Mouse (Mus musculus): ENCODE measurements around the gene Gdpd5. TPM values are rescaled to one million over a fixed set of nuclear protein-coding genes. Genes with fewer than 3 reads are reported as not detected.

Gene Gdpd5
- total and polyA plus RNA-seq, 3 experiments: 0.16 to 0.49 TPM; not detected in 1

GRCm38 (mm10) chr7:99424538-99425155, 43.4 kb downstream of the Gdpd5 start:
- DNase-seq (ENCODE audit: low spot score): no peak
- H3K36me3 ChIP-seq (replicated peaks): no peaks in the 10 kb centered on the region
- ATAC-seq (ENCODE audit: extremely low read depth, insufficient number of reproducible peaks, low FRiP score, poor library complexity, severe bottlenecking): no peak
- H3K9me3 ChIP-seq (replicated peaks): no peaks in the 10 kb centered on the region
- no peaks in the 10 kb centered on the region for H3K4me1 ChIP-seq (ENCODE audit: insufficient read depth, low read depth, low read length)
- peaks cover 46% of the 10 kb centered on the region for H3K27me3 ChIP-seq (ENCODE audit: insufficient read depth, low read length)
- TF ChIP-seq GATA1 (IDR thresholded peaks at IDR 0.05; ENCODE audit: borderline replicate concordance, low read length): no peak
- H3K4me3 ChIP-seq (ENCODE audit: low read depth, low read length): no peak overlapping the region

GRCm38 (mm10) chr7:99425706-99426105, 44.5 kb downstream of the Gdpd5 start:
- peaks cover 41% of the 10 kb centered on the region for H3K27me3 ChIP-seq (ENCODE audit: insufficient read depth, low read length)
- no peaks in the 10 kb centered on the region; the same call in 1 of the 2 replicates for H3K4me1 ChIP-seq (ENCODE audit: insufficient read depth, low read depth, low read length)
- no peaks in the 10 kb centered on the region for H3K9me3 ChIP-seq (replicated peaks)
- H3K4me3 ChIP-seq (ENCODE audit: low read depth, low read length): no peak overlapping the region
- DNase-seq (ENCODE audit: low spot score): no peak
- no peaks in the 10 kb centered on the region for H3K36me3 ChIP-seq (replicated peaks)
- ATAC-seq (ENCODE audit: extremely low read depth, insufficient number of reproducible peaks, low FRiP score, poor library complexity, severe bottlenecking): no peak
- no peak for TF ChIP-seq GATA1 (IDR thresholded peaks at IDR 0.05; ENCODE audit: borderline replicate concordance, low read length)
- TF ChIP-seq GATA2 (IDR thresholded peaks at IDR 0.05; ENCODE audit: borderline replicate concordance, low read depth, low read length): no peak
- TF ChIP-seq POLR2AphosphoS5 (IDR thresholded peaks at IDR 0.05; ENCODE audit: insufficient replicate concordance, low read depth, low read length): no peak
- no peak for TF ChIP-seq TAL1 (conservative IDR thresholded peaks at IDR 0.05; ENCODE audit: low read depth, low read length)
- TF ChIP-seq CTCF (IDR thresholded peaks at IDR 0.05; ENCODE audit: low read depth, low read length): no peak

- Histone ChIP-seq H3K36me3 (replicated peaks) (no peaks in the 10 kb centered on the region), H3K4me3 (ENCODE audit: low read depth, low read length) (no peak overlapping the region), H3K9me3 (replicated peaks) (no peaks in the 10 kb centered on the region), H3K27me3 (ENCODE audit: insufficient read depth, low read length) (peaks cover 39% of the 10 kb centered on the region), H3K4me1 (ENCODE audit: insufficient read depth, low read depth, low read length) (no peaks in the 10 kb centered on the region; the same call in 1 of the 2 replicates)
- DNase-seq (ENCODE audit: low spot score): no peak
- TF ChIP-seq GATA1 (IDR thresholded peaks at IDR 0.05; ENCODE audit: borderline replicate concordance, low read length): no peak
- TF ChIP-seq TAL1 (conservative IDR thresholded peaks at IDR 0.05; ENCODE audit: low read depth, low read length): no peak
- TF ChIP-seq GATA2 (IDR thresholded peaks at IDR 0.05; ENCODE audit: borderline replicate concordance, low read depth, low read length): no peak
- TF ChIP-seq POLR2AphosphoS5 (IDR thresholded peaks at IDR 0.05; ENCODE audit: insufficient replicate concordance, low read depth, low read length): no peak
- TF ChIP-seq CTCF (IDR thresholded peaks at IDR 0.05; ENCODE audit: low read depth, low read length): no peak
- ATAC-seq (ENCODE audit: extremely low read depth, insufficient number of reproducible peaks, low FRiP score, poor library complexity, severe bottlenecking): no peak
These were observed 45.8 kb downstream of the Gdpd5 start for GRCm38 (mm10) chr7:99427031-99427430.

- no peak overlapping the region for H3K4me3 ChIP-seq (ENCODE audit: low read depth, low read length)
- H3K9me3 ChIP-seq (replicated peaks): no peaks in the 10 kb centered on the region
- no peaks in the 10 kb centered on the region for H3K36me3 ChIP-seq (replicated peaks)
- ATAC-seq (ENCODE audit: extremely low read depth, insufficient number of reproducible peaks, low FRiP score, poor library complexity, severe bottlenecking) (no peak), DNase-seq (ENCODE audit: low spot score) (no peak)
- H3K27me3 ChIP-seq (ENCODE audit: insufficient read depth, low read length): peaks cover 35% of the 10 kb centered on the region
- no peaks in the 10 kb centered on the region; the same call in 1 of the 2 replicates for H3K4me1 ChIP-seq (ENCODE audit: insufficient read depth, low read depth, low read length)
- TF ChIP-seq CTCF (IDR thresholded peaks at IDR 0.05; ENCODE audit: low read depth, low read length) (no peak), GATA2 (IDR thresholded peaks at IDR 0.05; ENCODE audit: borderline replicate concordance, low read depth, low read length) (no peak), POLR2AphosphoS5 (IDR thresholded peaks at IDR 0.05; ENCODE audit: insufficient replicate concordance, low read depth, low read length) (no peak), GATA1 (IDR thresholded peaks at IDR 0.05; ENCODE audit: borderline replicate concordance, low read length) (no peak), TAL1 (conservative IDR thresholded peaks at IDR 0.05; ENCODE audit: low read depth, low read length) (no peak)
These were observed 46.8 kb downstream of the Gdpd5 start for GRCm38 (mm10) chr7:99427987-99428386.

GRCm38 (mm10) chr7:99428836-99429235, 47.6 kb downstream of the Gdpd5 start:
- Histone ChIP-seq H3K4me1 (ENCODE audit: insufficient read depth, low read depth, low read length) (no peaks in the 10 kb centered on the region; the same call in 1 of the 2 replicates), H3K4me3 (ENCODE audit: low read depth, low read length) (no peak overlapping the region), H3K9me3 (replicated peaks) (no peaks in the 10 kb centered on the region), H3K36me3 (replicated peaks) (no peaks in the 10 kb centered on the region), H3K27me3 (ENCODE audit: insufficient read depth, low read length) (peaks cover 37% of the 10 kb centered on the region)
- no peak for ATAC-seq (ENCODE audit: extremely low read depth, insufficient number of reproducible peaks, low FRiP score, poor library complexity, severe bottlenecking)
- DNase-seq (ENCODE audit: low spot score): no peak
- no peak for TF ChIP-seq GATA2 (IDR thresholded peaks at IDR 0.05; ENCODE audit: borderline replicate concordance, low read depth, low read length)
- no peak for TF ChIP-seq CTCF (IDR thresholded peaks at IDR 0.05; ENCODE audit: low read depth, low read length)
- TF ChIP-seq GATA1 (IDR thresholded peaks at IDR 0.05; ENCODE audit: borderline replicate concordance, low read length): no peak
- TF ChIP-seq POLR2AphosphoS5 (IDR thresholded peaks at IDR 0.05; ENCODE audit: insufficient replicate concordance, low read depth, low read length): no peak
- no peak for TF ChIP-seq TAL1 (conservative IDR thresholded peaks at IDR 0.05; ENCODE audit: low read depth, low read length)

- Histone ChIP-seq H3K36me3 (replicated peaks) (no peaks in the 10 kb centered on the region), H3K4me3 (ENCODE audit: low read depth, low read length) (no peak overlapping the region), H3K9me3 (replicated peaks) (no peaks in the 10 kb centered on the region), H3K27me3 (ENCODE audit: insufficient read depth, low read length) (peaks cover 32% of the 10 kb centered on the region), H3K4me1 (ENCODE audit: insufficient read depth, low read depth, low read length) (peaks cover 6% of the 10 kb centered on the region)
- DNase-seq (ENCODE audit: low spot score) (no peak), ATAC-seq (ENCODE audit: extremely low read depth, insufficient number of reproducible peaks, low FRiP score, poor library complexity, severe bottlenecking) (no peak)
- TF ChIP-seq TAL1 (conservative IDR thresholded peaks at IDR 0.05; ENCODE audit: low read depth, low read length) (no peak), GATA2 (IDR thresholded peaks at IDR 0.05; ENCODE audit: borderline replicate concordance, low read depth, low read length) (no peak), POLR2AphosphoS5 (IDR thresholded peaks at IDR 0.05; ENCODE audit: insufficient replicate concordance, low read depth, low read length) (no peak), CTCF (IDR thresholded peaks at IDR 0.05; ENCODE audit: low read depth, low read length) (no peak), GATA1 (IDR thresholded peaks at IDR 0.05; ENCODE audit: borderline replicate concordance, low read length) (no peak)
These were observed 48.6 kb downstream of the Gdpd5 start for GRCm38 (mm10) chr7:99429786-99430185.
